Mouse (Mus musculus) hindbrain, embryonic 14.5 days (tissue): Measurements from ENCODE around the gene Lysmd4. TPM values are rescaled to one million over a fixed set of nuclear protein-coding genes. Genes with fewer than 3 reads are reported as not detected.

Experiments used
- ATAC-seq: fragments of 200-750 bp; cut with Nextera tagmentation; 2 replicates; pipeline ENCODE4 v1.8.0; 2017; ENCODE audit warnings: moderate number of reproducible peaks, mild to moderate bottlenecking, moderate TSS enrichment, moderate library complexity; ENCODE audit not compliant: low FRiP score
- DNase-seq: peaks from one replicate; pipeline ENCODE4 v3.0.0-alpha.2; 2015; ENCODE audit warnings: low spot score
- H3K27ac ChIP-seq: fragments of 300-500 bp; sonication (generic); 2 replicates; pipeline ENCODE4 v1.5.1; 2014; ENCODE audit warnings: mild to moderate bottlenecking, moderate library complexity
- H3K27me3 ChIP-seq: fragments of 300-500 bp; sonication (generic); 2 replicates; pipeline ENCODE4 v1.6.1; 2014; ENCODE audit warnings: mild to moderate bottlenecking, low read length, mixed read lengths; ENCODE audit not compliant: control insufficient read depth, insufficient read depth
- H3K36me3 ChIP-seq: fragments of 300-500 bp; sonication (generic); replicated peaks from 2 replicates; pipeline ENCODE4 v1.6.1; 2014; ENCODE audit not compliant: control insufficient read depth, insufficient read depth
- H3K4me1 ChIP-seq: fragments of 300-500 bp; sonication (generic); replicated peaks from 2 replicates; pipeline ENCODE4 v1.6.1; 2014; ENCODE audit warnings: antibody characterized with exemption, low read length, mixed read lengths; ENCODE audit not compliant: control insufficient read depth, insufficient read depth
- H3K4me2 ChIP-seq: fragments of 300-500 bp; sonication (generic); replicated peaks from 2 replicates; pipeline ENCODE4 v1.6.1; 2014; ENCODE audit warnings: mild to moderate bottlenecking, moderate library complexity
- H3K4me3 ChIP-seq: fragments of 300-500 bp; sonication (generic); replicated peaks from 2 replicates; pipeline ENCODE4 v1.5.1; 2014; ENCODE audit warnings: mild to moderate bottlenecking, low read length
- H3K9ac ChIP-seq: fragments of 300-500 bp; sonication (generic); 2 replicates; pipeline ENCODE4 v1.6.1; 2014
- H3K9me3 ChIP-seq: fragments of 300-500 bp; sonication (generic); 2 replicates; pipeline ENCODE4 v1.6.1; 2016; ENCODE audit warnings: low read length; ENCODE audit not compliant: control insufficient read depth
- WGBS: fragments of 180-500 bp; shearing (Covaris S2); extraction: QIAGEN DNeasy Blood & Tissue Kit; methylation state at CpG from one replicate; pipeline ENCODE4 v1.1.7; 2014; 5-methylcytosine and 5-hydroxymethylcytosine counted together
- polyA plus RNA-seq: library from polyadenylated mRNA; unstranded; fragments of >200 nt; fragmentation: Nextera tagmentation; extraction: Ambion mirVana; gene quantifications from 2 replicates; pipeline ENCODE4 v1.2.1, GENCODE M21; 2014

Gene Lysmd4
- polyA plus RNA-seq: 29.8 and 32.2 TPM in 2 replicates

DNA sequence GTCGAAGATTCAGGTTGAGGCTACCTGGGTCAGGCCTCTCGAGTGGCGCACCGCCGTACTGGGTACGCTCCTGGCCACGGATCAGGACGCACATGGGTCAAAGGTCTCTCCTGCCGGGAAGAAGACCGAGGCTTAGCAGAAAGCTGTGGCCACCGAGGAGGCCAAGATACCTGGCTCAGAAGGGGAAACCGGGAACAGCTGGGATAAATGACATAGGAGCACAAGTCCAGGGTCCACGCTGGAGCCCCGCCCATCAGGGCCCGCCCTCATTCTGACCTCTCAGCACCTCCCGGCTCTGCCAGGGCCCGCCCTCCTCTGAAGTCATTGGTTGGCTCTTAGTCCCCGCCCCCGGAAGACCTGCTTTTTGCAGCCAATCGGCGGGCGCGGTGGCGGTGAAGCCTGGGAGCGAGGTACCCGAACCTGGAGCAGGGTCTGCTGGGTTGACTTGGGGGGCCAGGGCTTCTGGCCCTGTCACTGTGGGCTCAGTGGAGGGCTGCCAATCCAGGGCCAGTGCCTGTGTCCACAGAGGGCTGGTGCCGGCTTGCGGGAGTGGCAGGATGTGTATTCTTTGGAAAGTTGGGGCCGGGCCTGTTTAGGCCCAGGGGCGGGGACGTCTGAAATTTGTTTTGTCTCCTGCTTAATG, at the start of gene Lysmd4:
TSS of gene Lysmd4 (plus strand) at position 325 of the 643 bp plus-strand sequence.
- H3K4me3 ChIP-seq: peak within 1 kb of the TSS; percentile 76
- H3K27ac ChIP-seq: peak within 1 kb of the TSS; percentile 55
- peak within 1 kb of the TSS; percentile 87 for H3K9ac ChIP-seq
- H3K4me2 ChIP-seq: peak within 1 kb of the TSS; percentile 84
- peaks cover 31% of the 10 kb centered on the region for H3K36me3 ChIP-seq
- DNase-seq: peak; percentile 94
- no peaks in the 10 kb centered on the region for H3K27me3 ChIP-seq
- WGBS: 6% methylated on average over 27 of the region's 31 CpGs
- no peaks in the 10 kb centered on the region for H3K9me3 ChIP-seq
- H3K4me1 ChIP-seq: peaks cover 25% of the 10 kb centered on the region
- ATAC-seq: peak; percentile 98

DNA sequence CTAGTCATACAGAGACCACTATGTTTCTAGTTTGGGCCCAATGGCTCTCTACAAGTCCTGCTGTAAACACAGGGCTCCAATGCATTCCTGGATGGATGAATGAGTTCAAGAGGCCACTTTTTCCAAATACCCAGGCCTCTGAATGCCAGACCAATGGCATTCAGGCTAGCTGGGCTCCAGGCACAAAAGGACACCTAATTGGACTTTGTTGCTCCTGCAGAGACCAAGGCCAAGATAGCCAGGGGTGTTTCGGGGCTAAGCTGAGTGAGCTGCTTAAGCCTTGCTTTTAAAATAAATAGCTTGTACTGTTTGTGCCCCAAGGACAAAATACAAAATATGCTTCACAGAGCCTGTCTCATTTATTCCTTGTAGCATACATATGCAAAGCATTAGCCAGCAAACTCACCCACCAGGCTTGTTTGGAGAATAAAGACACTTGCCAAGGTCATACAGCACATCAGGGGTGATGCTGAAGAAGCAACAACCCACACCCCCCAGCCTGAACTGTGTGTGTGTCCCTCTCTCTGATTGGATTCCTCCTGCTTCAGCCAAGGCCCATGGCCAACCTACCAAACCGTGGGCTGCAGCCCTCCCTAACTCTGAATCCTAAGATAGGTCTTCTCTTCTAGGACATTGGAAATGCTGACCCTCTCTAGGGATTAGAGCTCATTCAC, 48.7 kb upstream of the Lysmd4 start:
- WGBS: 68% methylated on average over 2 of the region's 2 CpGs
- Histone ChIP-seq H3K9ac (no peak overlapping the region), H3K36me3 (no peaks in the 10 kb centered on the region), H3K27ac (no peak overlapping the region), H3K4me3 (no peak overlapping the region), H3K9me3 (no peaks in the 10 kb centered on the region), H3K4me1 (no peaks in the 10 kb centered on the region), H3K27me3 (no peaks in the 10 kb centered on the region), H3K4me2 (no peak overlapping the region)
- ATAC-seq (no peak), DNase-seq (no peak)

DNA sequence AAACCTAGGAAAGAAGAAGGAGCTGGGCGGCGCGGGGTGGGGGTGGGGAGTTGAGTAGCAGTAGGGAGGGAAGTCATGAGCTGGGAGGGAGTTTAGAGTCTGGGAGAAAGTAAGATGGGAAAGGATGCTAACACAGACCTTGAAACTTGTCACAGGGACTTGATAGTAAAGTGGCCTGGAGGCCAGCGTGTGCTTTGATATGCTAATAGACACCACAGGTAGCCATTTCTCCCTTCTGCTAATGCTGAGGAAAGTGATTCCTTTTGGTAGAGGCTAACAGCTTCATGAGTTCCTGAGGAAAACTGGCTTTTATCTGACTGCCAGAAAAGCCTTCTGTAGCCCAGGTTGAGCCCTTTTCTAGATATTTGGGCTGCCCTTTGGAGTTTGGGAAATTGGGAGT, 38.6 kb upstream of the Lysmd4 start:
- no peaks in the 10 kb centered on the region for H3K36me3 ChIP-seq
- no peak overlapping the region for H3K4me3 ChIP-seq
- H3K27me3 ChIP-seq: no peaks in the 10 kb centered on the region; the same call in 1 of the 2 replicates
- no peak overlapping the region for H3K4me2 ChIP-seq
- H3K9ac ChIP-seq: no peak overlapping the region
- H3K27ac ChIP-seq: no peak overlapping the region
- DNase-seq (no peak), ATAC-seq (no peak)
- H3K9me3 ChIP-seq: no peaks in the 10 kb centered on the region
- no peaks in the 10 kb centered on the region for H3K4me1 ChIP-seq
- WGBS: 7% methylated on average over 4 of the region's 4 CpGs

DNA sequence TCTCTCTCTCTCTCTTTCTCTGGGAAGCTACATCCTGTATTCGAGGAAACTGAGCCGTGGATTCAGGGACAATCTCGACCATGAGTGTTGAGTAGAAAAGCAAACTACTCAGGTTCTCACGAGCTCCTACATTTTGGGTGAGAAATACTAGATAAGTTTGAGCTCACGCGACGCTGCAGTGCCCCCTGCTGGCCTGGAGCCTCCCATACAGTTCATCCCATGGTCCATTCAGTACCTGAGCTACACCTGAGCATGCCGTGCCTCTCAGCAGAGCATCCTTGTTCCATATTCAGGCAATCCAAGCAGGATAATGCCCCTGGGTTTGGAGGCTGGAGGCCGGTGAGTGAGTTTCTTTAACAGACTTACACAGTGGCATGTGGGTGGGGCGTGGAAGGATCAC, 22.9 kb upstream of the Lysmd4 start:
- Histone ChIP-seq H3K27ac (no peak overlapping the region), H3K9ac (no peak overlapping the region), H3K4me2 (no peak overlapping the region), H3K4me3 (no peak overlapping the region), H3K36me3 (no peaks in the 10 kb centered on the region), H3K27me3 (no peaks in the 10 kb centered on the region), H3K9me3 (no peaks in the 10 kb centered on the region), H3K4me1 (no peaks in the 10 kb centered on the region)
- DNase-seq (peak; percentile 85), ATAC-seq (no peak; the same call in 1 of the 2 replicates)
- WGBS: 24% methylated on average over 10 of the region's 10 CpGs

DNA sequence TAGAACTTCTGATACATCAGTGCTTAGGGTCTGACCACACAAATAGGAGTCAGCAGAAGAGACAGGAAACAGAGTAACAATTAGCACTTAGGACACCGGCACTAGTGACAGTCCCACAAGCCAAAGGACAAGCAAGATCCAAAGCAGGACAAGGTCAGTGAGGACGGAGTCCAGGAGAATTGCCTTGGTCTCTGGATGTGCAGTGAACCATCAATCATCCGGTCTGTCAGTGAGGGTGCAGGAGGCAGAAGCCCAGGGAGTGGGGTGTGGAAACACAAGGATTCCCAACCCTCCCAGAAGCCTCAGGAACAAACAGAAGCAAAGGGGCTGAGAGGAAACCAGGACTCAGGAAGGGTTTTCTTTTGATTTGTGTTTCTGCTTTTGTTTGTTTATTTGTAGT, 18.7 kb upstream of the Lysmd4 start:
- H3K9me3 ChIP-seq: no peaks in the 10 kb centered on the region
- H3K36me3 ChIP-seq: no peaks in the 10 kb centered on the region
- 76% methylated on average over 3 of the region's 3 CpGs for WGBS
- no peak overlapping the region for H3K4me3 ChIP-seq
- H3K27ac ChIP-seq: no peak overlapping the region
- H3K4me1 ChIP-seq: no peaks in the 10 kb centered on the region
- no peaks in the 10 kb centered on the region for H3K27me3 ChIP-seq
- ATAC-seq (no peak), DNase-seq (no peak)
- H3K9ac ChIP-seq: no peak overlapping the region
- H3K4me2 ChIP-seq: no peak overlapping the region

DNA sequence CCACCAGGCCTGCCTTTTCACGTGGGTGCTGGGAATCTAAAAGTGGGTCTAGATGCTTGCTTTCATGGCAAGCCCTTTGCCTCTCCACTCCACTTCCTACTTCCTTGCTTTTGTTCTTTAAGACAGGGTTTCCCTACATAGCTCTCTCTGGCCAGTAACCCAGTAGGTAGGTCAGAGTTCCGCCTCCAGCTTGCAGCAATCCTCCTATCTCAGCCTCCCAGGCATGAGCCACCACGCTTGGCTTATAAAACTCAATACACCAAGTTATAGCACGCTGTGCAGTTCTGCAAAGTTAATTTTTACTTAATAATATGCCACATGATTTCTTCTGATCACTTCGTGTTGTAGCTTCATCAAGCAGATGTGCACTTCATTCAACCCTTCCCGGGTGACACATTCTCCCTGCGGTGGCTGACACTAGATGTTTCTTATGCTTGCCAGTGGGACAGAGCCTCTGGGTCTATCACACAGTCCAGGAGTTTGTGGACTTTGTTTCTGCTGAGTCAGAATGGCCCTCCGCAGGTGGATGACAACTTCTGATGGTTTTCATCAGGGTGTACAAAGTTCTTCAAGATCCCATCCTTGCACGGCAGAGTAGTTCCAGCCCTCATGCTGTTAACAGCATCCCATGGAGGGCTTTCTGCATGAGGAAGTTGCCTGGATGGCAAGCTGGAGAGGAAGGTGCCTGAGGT, 16.5 kb upstream of the Lysmd4 start:
- H3K27me3 ChIP-seq: no peaks in the 10 kb centered on the region
- H3K27ac ChIP-seq: no peak overlapping the region
- no peaks in the 10 kb centered on the region for H3K36me3 ChIP-seq
- no peak overlapping the region for H3K9ac ChIP-seq
- H3K4me1 ChIP-seq: no peaks in the 10 kb centered on the region
- ATAC-seq: no peak
- WGBS: 92% methylated on average over 9 of the region's 9 CpGs
- no peak overlapping the region for H3K4me3 ChIP-seq
- no peak for DNase-seq
- H3K9me3 ChIP-seq: no peaks in the 10 kb centered on the region
- no peak overlapping the region for H3K4me2 ChIP-seq

DNA sequence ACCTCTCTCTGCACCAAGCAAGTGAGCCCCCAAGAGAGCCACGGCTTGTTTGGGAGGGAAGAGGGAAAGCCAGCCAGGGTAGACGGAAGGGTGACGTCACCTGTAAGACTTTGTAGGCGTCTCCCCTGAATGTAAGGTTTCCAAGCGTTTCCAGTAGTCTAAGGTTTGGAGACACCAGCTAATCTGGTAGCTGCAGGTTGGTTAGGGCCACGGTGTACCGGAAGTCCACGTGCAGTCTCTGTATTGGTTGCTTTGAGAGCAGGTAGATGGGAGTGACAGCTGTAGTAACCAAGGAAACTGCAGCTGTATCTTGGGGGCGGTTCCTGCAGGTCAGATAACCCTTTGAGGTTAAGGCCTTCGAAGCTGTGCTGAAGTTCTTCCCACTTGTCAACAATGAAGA, 15.8 kb upstream of the Lysmd4 start:
- H3K4me1 ChIP-seq: no peaks in the 10 kb centered on the region
- H3K4me2 ChIP-seq: no peak overlapping the region
- H3K27me3 ChIP-seq: no peaks in the 10 kb centered on the region
- H3K9me3 ChIP-seq: no peaks in the 10 kb centered on the region
- H3K9ac ChIP-seq: no peak overlapping the region
- ATAC-seq (no peak), DNase-seq (no peak)
- H3K27ac ChIP-seq: no peak overlapping the region
- H3K4me3 ChIP-seq: no peak overlapping the region
- WGBS: 79% methylated on average over 10 of the region's 10 CpGs
- H3K36me3 ChIP-seq: no peaks in the 10 kb centered on the region

DNA sequence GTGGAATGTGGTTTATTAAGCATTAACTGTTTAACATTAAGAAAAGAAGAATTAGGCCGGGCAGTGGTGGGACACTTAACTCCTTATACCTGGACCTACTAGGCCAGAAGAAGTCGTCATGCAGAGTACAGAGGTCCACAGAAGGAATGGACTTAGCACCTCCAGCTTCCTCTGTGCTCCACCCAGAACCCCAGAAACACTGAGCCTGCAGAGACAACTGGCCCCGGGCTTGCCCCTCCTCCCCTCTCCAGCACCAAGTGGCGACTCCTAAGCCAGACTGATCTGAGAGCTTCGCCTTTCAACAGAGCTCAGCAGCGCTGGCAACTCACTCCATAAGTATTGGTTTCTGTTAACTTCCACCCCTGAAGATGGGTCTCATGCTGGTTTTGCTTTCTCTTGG, 14.6 kb upstream of the Lysmd4 start:
- DNase-seq: no peak

DNA sequence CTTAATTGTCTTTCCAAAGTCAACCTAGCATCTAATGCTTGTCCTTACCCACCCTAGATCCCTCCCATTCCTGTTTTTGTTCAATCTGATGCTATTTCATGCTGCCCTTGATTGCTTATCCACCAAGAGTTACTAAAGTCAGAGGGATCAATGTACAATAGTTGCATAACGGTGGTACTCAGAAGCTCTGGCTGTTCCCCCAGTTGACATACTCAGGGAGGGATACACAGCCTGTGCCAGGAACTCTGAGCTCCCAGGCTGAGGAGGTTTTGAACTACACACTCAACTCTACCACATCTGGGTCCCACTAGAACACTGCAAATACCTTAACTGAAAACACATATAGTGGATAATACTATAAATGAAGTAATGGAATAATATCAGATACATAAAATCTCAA, 14.0 kb upstream of the Lysmd4 start:
- no peaks in the 10 kb centered on the region for H3K27me3 ChIP-seq
- no peak overlapping the region for H3K4me2 ChIP-seq
- no peaks in the 10 kb centered on the region for H3K4me1 ChIP-seq
- ATAC-seq (no peak), DNase-seq (no peak)
- H3K36me3 ChIP-seq: no peaks in the 10 kb centered on the region
- WGBS: 94% methylated on average over 1 of the region's 1 CpGs
- no peaks in the 10 kb centered on the region for H3K9me3 ChIP-seq
- H3K9ac ChIP-seq: no peak overlapping the region
- no peak overlapping the region for H3K27ac ChIP-seq
- H3K4me3 ChIP-seq: no peak overlapping the region

More for the DNA sequence above, 14.6 kb upstream of the Lysmd4 start:
- H3K27me3 ChIP-seq: no peaks in the 10 kb centered on the region
- H3K4me2 ChIP-seq: no peak overlapping the region
- H3K4me3 ChIP-seq: no peak overlapping the region
- H3K4me1 ChIP-seq: no peaks in the 10 kb centered on the region
- 59% methylated on average over 6 of the region's 6 CpGs for WGBS
- no peak overlapping the region for H3K27ac ChIP-seq
- no peaks in the 10 kb centered on the region for H3K36me3 ChIP-seq
- H3K9me3 ChIP-seq: no peaks in the 10 kb centered on the region
- ATAC-seq: no peak
- H3K9ac ChIP-seq: no peak overlapping the region
